Mouse (Mus musculus) forebrain, postnatal 0 days (tissue): Measurements from ENCODE around the gene Cd244a. TPM values are rescaled to one million over a fixed set of nuclear protein-coding genes. Genes with fewer than 3 reads are reported as not detected.

Experiments
- ATAC-seq: fragments of 200-750 bp; cut with Nextera tagmentation; 2 replicates; pipeline ENCODE4 v1.8.0; 2017; ENCODE audit warnings: mild to moderate bottlenecking, moderate library complexity
- DNase-seq: peaks from one replicate; pipeline ENCODE4 v3.0.0-alpha.2; 2015
- H3K27ac ChIP-seq: fragments of 300-500 bp; sonication (generic); 2 replicates; pipeline ENCODE4 v1.5.1; 2014; ENCODE audit warnings: low read depth, mild to moderate bottlenecking, antibody characterized with exemption, low read length, moderate library complexity, mixed read lengths
- H3K27me3 ChIP-seq: fragments of 300-500 bp; sonication (generic); 2 replicates; pipeline ENCODE4 v1.6.1; 2014; ENCODE audit warnings: mild to moderate bottlenecking, low read length, mixed read lengths; ENCODE audit not compliant: insufficient read depth
- H3K36me3 ChIP-seq: fragments of 300-500 bp; sonication (generic); 2 replicates; pipeline ENCODE4 v1.6.1; 2014; ENCODE audit warnings: mild to moderate bottlenecking, moderate library complexity; ENCODE audit not compliant: insufficient read depth
- H3K4me1 ChIP-seq: fragments of 300-500 bp; sonication (generic); 2 replicates; pipeline ENCODE4 v1.6.1; 2014; ENCODE audit warnings: antibody characterized with exemption; ENCODE audit not compliant: insufficient read depth
- H3K4me2 ChIP-seq: fragments of 300-500 bp; sonication (generic); 2 replicates; pipeline ENCODE4 v1.6.1; 2014; ENCODE audit warnings: low read depth, mild to moderate bottlenecking, moderate library complexity
- H3K4me3 ChIP-seq: fragments of 300-500 bp; sonication (generic); 2 replicates; pipeline ENCODE4 v1.5.1; 2014; ENCODE audit warnings: low read depth, low read length, mixed read lengths
- H3K9ac ChIP-seq: fragments of 300-500 bp; sonication (generic); 2 replicates; pipeline ENCODE4 v1.6.1; 2014; ENCODE audit warnings: mild to moderate bottlenecking
- H3K9me3 ChIP-seq: fragments of 300-500 bp; sonication (generic); 2 replicates; pipeline ENCODE4 v1.6.1; 2016; ENCODE audit warnings: low read length
- CTCF ChIP-seq: sonication (generic); IDR thresholded peaks from 2 replicates; pipeline ENCODE4 v1.5.1; 2016; ENCODE audit warnings: antibody characterized with exemption, control low read depth, low read depth
- WGBS: fragments of 180-500 bp; shearing (Covaris S2); extraction: QIAGEN DNeasy Blood & Tissue Kit; methylation state at CpG from one replicate; pipeline ENCODE4 v1.1.7; 2014; 5-methylcytosine and 5-hydroxymethylcytosine counted together
- polyA plus RNA-seq: library from polyadenylated mRNA; unstranded; fragments of >200 nt; fragmentation: Nextera tagmentation; extraction: Ambion mirVana; gene quantifications from 2 replicates; pipeline ENCODE4 v1.2.1, GENCODE M21; 2015
- total RNA-seq: library from RNA; depleted of rRNA; stranded (reverse); fragments of >200 nt; gene quantifications from 2 replicates; pipeline ENCODE4 v1.2.3, GENCODE M21; 2014

Gene Cd244a
- total and polyA plus RNA-seq, 2 experiments from 2014 or later: not detected

GRCm38 (mm10) chr1:171610781-171611180 lies 51.8 kb downstream of the Cd244a start:
- Histone ChIP-seq H3K4me1 (no peaks in the 10 kb centered on the region), H3K27ac (no peak overlapping the region), H3K4me2 (no peak overlapping the region), H3K27me3 (no peaks in the 10 kb centered on the region), H3K9ac (no peak overlapping the region), H3K9me3 (no peaks in the 10 kb centered on the region), H3K36me3 (no peaks in the 10 kb centered on the region), H3K4me3 (no peak overlapping the region)
- ATAC-seq: no peak
- peak; percentile 10 for DNase-seq
- 52% methylated on average over 1 of the region's 1 CpGs for WGBS
- TF ChIP-seq CTCF: peak; percentile 46; the same call in 1 of the 2 replicates

GRCm38 (mm10) chr1:171613962-171614361 lies 55.0 kb downstream of the Cd244a start:
- no peak for DNase-seq
- no peaks in the 10 kb centered on the region for H3K36me3 ChIP-seq

GRCm38 (mm10) chr1:171616881-171617515 lies 58.0 kb downstream of the Cd244a start:
- H3K4me1 ChIP-seq: no peaks in the 10 kb centered on the region
- no peak overlapping the region for H3K4me2 ChIP-seq
- H3K27ac ChIP-seq: no peak overlapping the region
- DNase-seq (no peak), ATAC-seq (no peak)
- no peaks in the 10 kb centered on the region for H3K9me3 ChIP-seq
- 76% methylated on average over 11 of the region's 11 CpGs for WGBS
- no peak overlapping the region for H3K4me3 ChIP-seq
- H3K36me3 ChIP-seq: no peaks in the 10 kb centered on the region
- TF ChIP-seq CTCF: no peak
- no peak overlapping the region for H3K9ac ChIP-seq
- no peaks in the 10 kb centered on the region for H3K27me3 ChIP-seq

More at GRCm38 (mm10) chr1:171613962-171614361, 55.0 kb downstream of the Cd244a start:
- Histone ChIP-seq H3K27ac (no peak overlapping the region), H3K9ac (no peak overlapping the region), H3K4me2 (no peak overlapping the region), H3K4me1 (no peaks in the 10 kb centered on the region), H3K27me3 (no peaks in the 10 kb centered on the region), H3K9me3 (no peaks in the 10 kb centered on the region), H3K4me3 (no peak overlapping the region)
- ATAC-seq: no peak
- 44% methylated on average over 2 of the region's 2 CpGs for WGBS
- TF ChIP-seq CTCF: no peak

GRCm38 (mm10) chr1:171619001-171619400 lies 60.0 kb downstream of the Cd244a start:
- no peak for ATAC-seq
- no peak for TF ChIP-seq CTCF

GRCm38 (mm10) chr1:171619645-171620044 lies 60.7 kb downstream of the Cd244a start:
- 79% methylated on average over 3 of the region's 3 CpGs for WGBS
- Histone ChIP-seq H3K9ac (no peak overlapping the region), H3K4me3 (no peak overlapping the region), H3K4me1 (no peaks in the 10 kb centered on the region), H3K9me3 (no peaks in the 10 kb centered on the region), H3K4me2 (no peak overlapping the region), H3K27me3 (no peaks in the 10 kb centered on the region), H3K27ac (no peak overlapping the region), H3K36me3 (no peaks in the 10 kb centered on the region)
- ATAC-seq (no peak), DNase-seq (no peak)
- TF ChIP-seq CTCF: no peak

More at GRCm38 (mm10) chr1:171619001-171619400, 60.0 kb downstream of the Cd244a start:
- Histone ChIP-seq H3K4me2 (no peak overlapping the region), H3K4me3 (no peak overlapping the region), H3K9me3 (no peaks in the 10 kb centered on the region), H3K9ac (no peak overlapping the region), H3K27me3 (no peaks in the 10 kb centered on the region), H3K27ac (no peak overlapping the region), H3K36me3 (no peaks in the 10 kb centered on the region), H3K4me1 (no peaks in the 10 kb centered on the region)
- DNase-seq: no peak
- WGBS: 86% methylated on average over 8 of the region's 8 CpGs

- no peaks in the 10 kb centered on the region for H3K9me3 ChIP-seq
- WGBS: 91% methylated on average over 6 of the region's 6 CpGs
- no peaks in the 10 kb centered on the region for H3K36me3 ChIP-seq
- H3K9ac ChIP-seq: no peak overlapping the region
- no peaks in the 10 kb centered on the region for H3K27me3 ChIP-seq
- ATAC-seq: no peak
- no peak overlapping the region for H3K27ac ChIP-seq
- no peak overlapping the region for H3K4me2 ChIP-seq
- H3K4me1 ChIP-seq: no peaks in the 10 kb centered on the region
- H3K4me3 ChIP-seq: no peak overlapping the region
- no peak for TF ChIP-seq CTCF
- DNase-seq: no peak
Measured at GRCm38 (mm10) chr1:171620091-171620490, 61.1 kb downstream of the Cd244a start.

GRCm38 (mm10) chr1:171627801-171628200 lies 68.8 kb downstream of the Cd244a start:
- Histone ChIP-seq H3K4me3 (no peak overlapping the region), H3K9ac (no peak overlapping the region), H3K4me1 (no peaks in the 10 kb centered on the region), H3K27me3 (no peaks in the 10 kb centered on the region), H3K4me2 (no peak overlapping the region), H3K27ac (no peak overlapping the region), H3K36me3 (no peaks in the 10 kb centered on the region), H3K9me3 (no peaks in the 10 kb centered on the region)
- WGBS: 81% methylated on average over 3 of the region's 3 CpGs
- no peak for ATAC-seq
- no peak for TF ChIP-seq CTCF
- DNase-seq: no peak
